Comparison of ENCODE assay signal across 10 mouse cellular contexts in genomic region chr1:78820176-78820575, GRCm38 (mm10). TPM values are rescaled to one million over a fixed set of nuclear protein-coding genes. Genes with fewer than 3 reads are reported as not detected.
DNase-seq lines count a peak whose midpoint lies in the region; ATAC-seq and TF ChIP-seq lines count a peak whose summit lies in the region.
"Had no signal": no experiment of that assay in that cellular context is flagged by ENCODE, and none has a peak within 500 bp of the region (broad histone marks: within the 10 kb centered on the region; RNA-seq: fewer than 3 reads in every experiment).

No protein-coding gene starts in this region.

- peak; percentile 36 for DNase-seq in ovary, postnatal 14 days (ENCODE audit: low spot score)
- no peak for DNase-seq in ovary, postnatal 36 days (ENCODE audit: low spot score)
- DNase-seq in heart, adult 2 months = peak; percentile 58 to 63
- no peak for DNase-seq in right cerebral cortex, postnatal 14 days
- no peak for DNase-seq in embryo, embryonic 9.5 days (ENCODE audit: extremely low spot score)
- DNase-seq: spleen, adult 18-20 months had no signal

- peak overlapping the region; percentile 25 for H3K4me2 ChIP-seq in limb, embryonic 13.5 days (replicated peaks)

- TF ChIP-seq POLR2A in heart, adult 2 months (IDR thresholded peaks at IDR 0.05; ENCODE audit: insufficient read depth, low read depth, low read length) = no peak

- 54% methylated on average over 8 of the region's 8 CpGs for WGBS in heart, adult 2 months
- WGBS in limb, embryonic 13.5 days = 29% methylated on average over 8 of the region's 8 CpGs

- H3K79me2 ChIP-seq in heart, adult 2 months (replicated peaks; ENCODE audit: control insufficient read depth, insufficient read depth, low read length) = no peaks in the 10 kb centered on the region

- H3K27ac ChIP-seq in heart, adult 2 months = peak overlapping the region; percentile 67
- H3K27ac ChIP-seq in limb, embryonic 13.5 days = peak overlapping the region; percentile 72

- no peaks in the 10 kb centered on the region for H3K27me3 ChIP-seq in heart, adult 2 months (ENCODE audit: control insufficient read depth, insufficient read depth, low read length)
- no peaks in the 10 kb centered on the region for H3K27me3 ChIP-seq in limb, embryonic 13.5 days

- H3K4me3 ChIP-seq in heart, adult 2 months = no peak overlapping the region
- H3K4me3 ChIP-seq in limb, embryonic 13.5 days = no peak overlapping the region

- intact Hi-C loops in heart, adult 2 months (cut with DNase I) = loop anchor here (5.0 kb wide), 1 partner anchor 42 kb away; no protein-coding TSS in a partner anchor

- peaks cover 8% of the 10 kb centered on the region for H3K4me1 ChIP-seq in heart, adult 2 months (ENCODE audit: control insufficient read depth, insufficient read depth, low read length)
- H3K4me1 ChIP-seq in limb, embryonic 13.5 days = peaks cover 64% of the 10 kb centered on the region

- no peak for ATAC-seq in limb, embryonic 13.5 days (ENCODE audit: low FRiP score, low read depth)
- no peak for ATAC-seq in granulocyte monocyte progenitor cell, adult 5-6 weeks (replicated peaks; ENCODE audit: poor library complexity, severe bottlenecking)

- peaks cover 3% of the 10 kb centered on the region for H3K36me3 ChIP-seq in heart, adult 2 months (ENCODE audit: control insufficient read depth, insufficient read depth, low read length)
- no peaks in the 10 kb centered on the region for H3K36me3 ChIP-seq in limb, embryonic 13.5 days

- no peaks in the 10 kb centered on the region for H3K9me3 ChIP-seq in limb, embryonic 13.5 days

- TF ChIP-seq CTCF in heart, adult 2 months (IDR thresholded peaks at IDR 0.05) = no peak

- peak; percentile 39; the same call in 1 of the 2 replicates for TF ChIP-seq EP300 in heart, adult 2 months (IDR thresholded peaks at IDR 0.05; ENCODE audit: insufficient read depth, low read depth, low read length)

- H3K9ac ChIP-seq in heart, adult 2 months (ENCODE audit: low read depth, low read length) = no peak overlapping the region
- no peak overlapping the region for H3K9ac ChIP-seq in limb, embryonic 13.5 days

RNA-seq across cellular contexts. Expression of gene Kcne4, which starts 3.6 kb away (rescaled TPM):
- total RNA-seq in heart, adult 2 months (2021) = 1 to 10 TPM; 1.7 to 2.7 TPM
- polyA plus RNA-seq in heart, adult 2 months (2012; rRNA removed) = 1.1 and 1.8 TPM in 2 replicates
- polyA plus RNA-seq in limb, embryonic 13.5 days (2015; fragmentation: Nextera tagmentation; extraction: Ambion mirVana) = 13.2 and 13.5 TPM in 2 replicates
- not detected in 2 replicates for total RNA-seq in granulocyte monocyte progenitor cell, adult 5-6 weeks (2014; fragmentation: Nextera tagmentation)
- total RNA-seq in granulocyte monocyte progenitor cell, adult 5-6 weeks (2017) = not detected in 2 replicates
- total RNA-seq: MEL; monocyte, adult 5-6 weeks had no signal

Comparison
In these comparisons a context has a peak if more than half of its experiments do, and no peak if none do; other contexts are left out.
1. DNase-seq: peak in ovary, postnatal 14 days (single experiment) and heart, adult 2 months (2 of 2); none in ovary, postnatal 36 days (single experiment), right cerebral cortex, postnatal 14 days (single experiment) and embryo, embryonic 9.5 days (single experiment).